Mouse (Mus musculus): Measurements from ENCODE around the gene Col6a6. TPM values are rescaled to one million over a fixed set of nuclear protein-coding genes. Genes with fewer than 3 reads are reported as not detected.
A peak's percentile ranks its signal among the peaks of the same experiment; 100 is the strongest.
"Not testable (repeated sequence)": the region's sequence is repeated elsewhere in the genome, so short reads cannot be mapped to it uniquely, and the experiment has no call there.

The Col6a6 gene
- polyA plus RNA-seq, 1 experiment from 2014 or later, result 3.1 TPM

GRCm38 (mm10) chr9:105659877-105660276, 168.1 kb downstream of the Col6a6 start:
- no peaks in the 10 kb centered on the region for H3K4me1 ChIP-seq (ENCODE audit: control insufficient read depth, insufficient read depth, low read length)
- no peaks in the 10 kb centered on the region for H3K27me3 ChIP-seq (ENCODE audit: control insufficient read depth, insufficient read depth, low read length)
- ATAC-seq (replicated peaks; ENCODE audit: extremely low read depth, insufficient read depth, low FRiP score), result no peak
- no peak overlapping the region for H3K4me3 ChIP-seq (ENCODE audit: low read length)
- no peak overlapping the region for H3K9ac ChIP-seq (ENCODE audit: low read length)
- no peaks in the 10 kb centered on the region for H3K9me3 ChIP-seq (replicated peaks; ENCODE audit: control insufficient read depth, low read length)
- no peak overlapping the region for H3K27ac ChIP-seq (ENCODE audit: low read length)
- no peak overlapping the region for H3K4me2 ChIP-seq (ENCODE audit: low read depth, low read length)
- 94% methylated on average over 6 of the region's 6 CpGs for WGBS
- H3K36me3 ChIP-seq (ENCODE audit: control insufficient read depth, insufficient read depth), result peaks cover 20% of the 10 kb centered on the region

- H3K9ac ChIP-seq (ENCODE audit: low read length), result no peak overlapping the region
- H3K36me3 ChIP-seq (ENCODE audit: control insufficient read depth, insufficient read depth), result peaks cover 26% of the 10 kb centered on the region
- no peak overlapping the region for H3K4me3 ChIP-seq (ENCODE audit: low read length)
- WGBS, result 95% methylated on average over 12 of the region's 12 CpGs
- no peaks in the 10 kb centered on the region for H3K4me1 ChIP-seq (ENCODE audit: control insufficient read depth, insufficient read depth, low read length)
- H3K27ac ChIP-seq (ENCODE audit: low read length), result no peak overlapping the region
- no peaks in the 10 kb centered on the region for H3K27me3 ChIP-seq (ENCODE audit: control insufficient read depth, insufficient read depth, low read length)
- H3K9me3 ChIP-seq (replicated peaks; ENCODE audit: control insufficient read depth, low read length), result no peaks in the 10 kb centered on the region
- no peak for ATAC-seq (replicated peaks; ENCODE audit: extremely low read depth, insufficient read depth, low FRiP score)
- no peak overlapping the region for H3K4me2 ChIP-seq (ENCODE audit: low read depth, low read length)
These were observed 169.7 kb downstream of the Col6a6 start for GRCm38 (mm10) chr9:105658216-105658615.

GRCm38 (mm10) chr9:105656189-105656588, 171.8 kb downstream of the Col6a6 start:
- Histone ChIP-seq H3K4me3 (ENCODE audit: low read length) (no peak overlapping the region), H3K27ac (ENCODE audit: low read length) (no peak overlapping the region), H3K9ac (ENCODE audit: low read length) (no peak overlapping the region), H3K27me3 (ENCODE audit: control insufficient read depth, insufficient read depth, low read length) (no peaks in the 10 kb centered on the region), H3K36me3 (ENCODE audit: control insufficient read depth, insufficient read depth) (peaks cover 23% of the 10 kb centered on the region), H3K9me3 (replicated peaks; ENCODE audit: control insufficient read depth, low read length) (no peaks in the 10 kb centered on the region), H3K4me2 (ENCODE audit: low read depth, low read length) (no peak overlapping the region), H3K4me1 (ENCODE audit: control insufficient read depth, insufficient read depth, low read length) (no peaks in the 10 kb centered on the region)
- ATAC-seq (replicated peaks; ENCODE audit: extremely low read depth, insufficient read depth, low FRiP score), result no peak
- WGBS, result 69% methylated on average over 2 of the region's 2 CpGs

GRCm38 (mm10) chr9:105642460-105643371, 185.2 kb downstream of the Col6a6 start, which contains the start of gene Pik3r4:
Gene Pik3r4 (plus strand): TSS chr9:105642978.
- Histone ChIP-seq H3K4me3 (ENCODE audit: low read length) (peak within 1 kb of the TSS; percentile 76), H3K9me3 (replicated peaks; ENCODE audit: control insufficient read depth, low read length) (no peaks in the 10 kb centered on the region), H3K4me2 (ENCODE audit: low read depth, low read length) (peak within 1 kb of the TSS; percentile 80), H3K36me3 (ENCODE audit: control insufficient read depth, insufficient read depth) (peaks cover 6% of the 10 kb centered on the region; the same call in 1 of the 2 replicates), H3K27me3 (ENCODE audit: control insufficient read depth, insufficient read depth, low read length) (no peaks in the 10 kb centered on the region), H3K4me1 (ENCODE audit: control insufficient read depth, insufficient read depth, low read length) (peaks cover 6% of the 10 kb centered on the region; the same call in 1 of the 2 replicates), H3K27ac (ENCODE audit: low read length) (peak within 1 kb of the TSS; percentile 62; the same call in 1 of the 2 replicates), H3K9ac (ENCODE audit: low read length) (peak within 1 kb of the TSS; percentile 94)
- WGBS, result 6% methylated on average over 37 of the region's 37 CpGs
- ATAC-seq (replicated peaks; ENCODE audit: extremely low read depth, insufficient read depth, low FRiP score), result peak; percentile 87

GRCm38 (mm10) chr9:105641377-105641776, 186.6 kb downstream of the Col6a6 start:
- H3K4me2 ChIP-seq (ENCODE audit: low read depth, low read length); H3K27ac ChIP-seq (ENCODE audit: low read length); H3K27me3 ChIP-seq (ENCODE audit: control insufficient read depth, insufficient read depth, low read length); H3K9ac ChIP-seq (ENCODE audit: low read length); H3K9me3 ChIP-seq (replicated peaks; ENCODE audit: control insufficient read depth, low read length); H3K36me3 ChIP-seq (ENCODE audit: control insufficient read depth, insufficient read depth); H3K4me1 ChIP-seq (ENCODE audit: control insufficient read depth, insufficient read depth, low read length); ATAC-seq (replicated peaks; ENCODE audit: extremely low read depth, insufficient read depth, low FRiP score); H3K4me3 ChIP-seq (ENCODE audit: low read length): not testable (repeated sequence)
- 73% methylated on average over 6 of the region's 6 CpGs for WGBS

Other genes with a start within 250 kb of the Col6a6 start
- 13.9 and 15.2 TPM in 2 replicates for gene Pik3r4, start 185.2 kb downstream of the Col6a6 start, polyA plus RNA-seq (2015; fragmentation: Nextera tagmentation; extraction: Ambion mirVana)
- gene Col6a5, start 132.5 kb upstream of the Col6a6 start, polyA plus RNA-seq (2015; fragmentation: Nextera tagmentation; extraction: Ambion mirVana), result 0.21 and 0.38 TPM in 2 replicates